Mouse (Mus musculus) liver, embryonic 15.5 days (tissue): ENCODE results near the gene Atg13. TPM values are rescaled to one million over a fixed set of nuclear protein-coding genes. Genes with fewer than 3 reads are reported as not detected.

Source experiments
- ATAC-seq: fragments of 200-750 bp; cut with Nextera tagmentation; 2 replicates; pipeline ENCODE4 v1.8.0; 2017; ENCODE audit warnings: moderate number of reproducible peaks, mild to moderate bottlenecking, moderate library complexity; ENCODE audit not compliant: insufficient read depth
- H3K27ac ChIP-seq: fragments of 300-500 bp; sonication (generic); replicated peaks from 2 replicates; pipeline ENCODE4 v1.5.1; 2015; ENCODE audit warnings: mild to moderate bottlenecking, inconsistent platforms
- H3K27me3 ChIP-seq: fragments of 300-500 bp; sonication (generic); 2 replicates; pipeline ENCODE4 v1.6.1; 2015; ENCODE audit warnings: mild to moderate bottlenecking, inconsistent platforms
- H3K36me3 ChIP-seq: fragments of 300-500 bp; sonication (generic); replicated peaks from 2 replicates; pipeline ENCODE4 v1.6.1; 2015; ENCODE audit warnings: moderate library complexity, mild to moderate bottlenecking, inconsistent platforms
- H3K4me1 ChIP-seq: fragments of 300-500 bp; sonication (generic); replicated peaks from 2 replicates; pipeline ENCODE4 v1.6.1; 2015; ENCODE audit warnings: inconsistent platforms
- H3K4me2 ChIP-seq: fragments of 300-500 bp; sonication (generic); 2 replicates; pipeline ENCODE4 v1.6.1; 2015; ENCODE audit warnings: moderate library complexity, mild to moderate bottlenecking, inconsistent platforms
- H3K4me3 ChIP-seq: fragments of 300-500 bp; sonication (generic); replicated peaks from 2 replicates; pipeline ENCODE4 v1.5.1; 2015; ENCODE audit warnings: mild to moderate bottlenecking, inconsistent platforms
- H3K9ac ChIP-seq: fragments of 300-500 bp; sonication (generic); 2 replicates; pipeline ENCODE4 v1.6.1; 2015; ENCODE audit warnings: moderate library complexity, mild to moderate bottlenecking, inconsistent platforms
- H3K9me3 ChIP-seq: fragments of 300-500 bp; sonication (generic); replicated peaks from 2 replicates; pipeline ENCODE4 v1.6.1; 2016; ENCODE audit warnings: inconsistent platforms
- WGBS: fragments of 180-500 bp; shearing (Covaris S2); methylation state at CpG from one replicate; pipeline ENCODE4 v1.1.7; 2015; ENCODE audit warnings: mixed read lengths; ENCODE audit not compliant: insufficient replicate concordance; 5-methylcytosine and 5-hydroxymethylcytosine counted together
- polyA plus RNA-seq: library from polyadenylated mRNA; unstranded; fragments of >200 nt; fragmentation: Nextera tagmentation; extraction: Ambion mirVana; gene quantifications from 2 replicates; pipeline ENCODE4 v1.2.1, GENCODE M21; 2015

Atg13 gene
- polyA plus RNA-seq, 1 experiment from 2014 or later, result 13.4 TPM

- Histone ChIP-seq H3K36me3 (peaks cover 44% of the 10 kb centered on the region), H3K4me2 (no peak overlapping the region), H3K4me1 (peaks cover 59% of the 10 kb centered on the region), H3K27ac (no peak overlapping the region), H3K4me3 (no peak overlapping the region), H3K27me3 (no peaks in the 10 kb centered on the region), H3K9ac (no peak overlapping the region), H3K9me3 (no peaks in the 10 kb centered on the region)
- 27% methylated on average over 1 of the region's 1 CpGs for WGBS
- no peak for ATAC-seq
Measured at GRCm38 (mm10) chr2:91646733-91647132, 63.6 kb downstream of the Atg13 start.

- Histone ChIP-seq H3K9me3 (no peaks in the 10 kb centered on the region), H3K27me3 (no peaks in the 10 kb centered on the region), H3K4me1 (peaks cover 55% of the 10 kb centered on the region), H3K36me3 (peaks cover 44% of the 10 kb centered on the region), H3K4me3 (no peak overlapping the region), H3K9ac (no peak overlapping the region), H3K27ac (no peak overlapping the region), H3K4me2 (no peak overlapping the region)
- ATAC-seq, result no peak
- WGBS, result 83% methylated on average over 11 of the region's 11 CpGs
Measured at GRCm38 (mm10) chr2:91645811-91646210, 64.6 kb downstream of the Atg13 start.

GRCm38 (mm10) chr2:91645354-91645753 lies 65.0 kb downstream of the Atg13 start:
- Histone ChIP-seq H3K27me3 (no peaks in the 10 kb centered on the region), H3K36me3 (peaks cover 44% of the 10 kb centered on the region), H3K4me1 (peaks cover 55% of the 10 kb centered on the region), H3K9me3 (no peaks in the 10 kb centered on the region), H3K4me3 (no peak overlapping the region), H3K27ac (no peak overlapping the region), H3K4me2 (no peak overlapping the region), H3K9ac (no peak overlapping the region)
- WGBS, result 92% methylated on average over 15 of the region's 15 CpGs
- ATAC-seq, result no peak

GRCm38 (mm10) chr2:91644021-91644420 lies 66.4 kb downstream of the Atg13 start:
- H3K27ac ChIP-seq, result peak overlapping the region; percentile 53; the same call in 1 of the 2 replicates
- no peak overlapping the region for H3K9ac ChIP-seq
- H3K4me2 ChIP-seq, result no peak overlapping the region
- H3K27me3 ChIP-seq, result no peaks in the 10 kb centered on the region
- H3K36me3 ChIP-seq, result peaks cover 44% of the 10 kb centered on the region
- peaks cover 57% of the 10 kb centered on the region for H3K4me1 ChIP-seq
- WGBS, result 90% methylated on average over 11 of the region's 11 CpGs
- no peak for ATAC-seq
- H3K4me3 ChIP-seq, result no peak overlapping the region
- H3K9me3 ChIP-seq, result no peaks in the 10 kb centered on the region

GRCm38 (mm10) chr2:91642825-91643415 lies 67.5 kb downstream of the Atg13 start:
- peak overlapping the region; percentile 39 for H3K4me2 ChIP-seq
- H3K9ac ChIP-seq, result no peak overlapping the region
- H3K4me3 ChIP-seq, result no peak overlapping the region
- H3K36me3 ChIP-seq, result peaks cover 43% of the 10 kb centered on the region
- H3K9me3 ChIP-seq, result no peaks in the 10 kb centered on the region
- peak overlapping the region; percentile 29 for H3K27ac ChIP-seq
- peaks cover 46% of the 10 kb centered on the region for H3K4me1 ChIP-seq
- ATAC-seq, result peak; percentile 83
- 54% methylated on average over 2 of the region's 2 CpGs for WGBS
- no peaks in the 10 kb centered on the region for H3K27me3 ChIP-seq

GRCm38 (mm10) chr2:91638931-91639330 lies 71.4 kb downstream of the Atg13 start:
- Histone ChIP-seq H3K9me3 (no peaks in the 10 kb centered on the region), H3K4me2 (no peak overlapping the region), H3K4me1 (peaks cover 67% of the 10 kb centered on the region), H3K4me3 (no peak overlapping the region), H3K36me3 (peaks cover 3% of the 10 kb centered on the region; the same call in 1 of the 2 replicates), H3K9ac (no peak overlapping the region), H3K27ac (no peak overlapping the region), H3K27me3 (no peaks in the 10 kb centered on the region)
- WGBS, result 51% methylated on average over 6 of the region's 6 CpGs
- no peak for ATAC-seq

GRCm38 (mm10) chr2:91636727-91637338 lies 73.5 kb downstream of the Atg13 start:
- H3K9me3 ChIP-seq, result no peaks in the 10 kb centered on the region
- H3K27me3 ChIP-seq, result no peaks in the 10 kb centered on the region
- peaks cover 53% of the 10 kb centered on the region for H3K4me1 ChIP-seq
- ATAC-seq, result peak; percentile 58
- H3K9ac ChIP-seq, result no peak overlapping the region
- 58% methylated on average over 5 of the region's 5 CpGs for WGBS
- H3K36me3 ChIP-seq, result peaks cover 4% of the 10 kb centered on the region; the same call in 1 of the 2 replicates
- peak overlapping the region; percentile 35 for H3K4me2 ChIP-seq
- H3K27ac ChIP-seq, result peak overlapping the region; percentile 78
- no peak overlapping the region for H3K4me3 ChIP-seq

GRCm38 (mm10) chr2:91636229-91636628 lies 74.1 kb downstream of the Atg13 start, which contains the start of gene F2:
TSS of gene F2 (minus strand) at chr2:91636414.
- 75% methylated on average over 8 of the region's 8 CpGs for WGBS
- Histone ChIP-seq H3K4me2 (peak within 1 kb of the TSS; percentile 57), H3K4me3 (peak within 1 kb of the TSS; percentile 47), H3K27ac (peak within 1 kb of the TSS; percentile 78), H3K9ac (peak within 1 kb of the TSS; percentile 46), H3K9me3 (no peaks in the 10 kb centered on the region), H3K27me3 (no peaks in the 10 kb centered on the region), H3K4me1 (peaks cover 48% of the 10 kb centered on the region), H3K36me3 (peaks cover 4% of the 10 kb centered on the region; the same call in 1 of the 2 replicates)
- peak; percentile 49 for ATAC-seq

GRCm38 (mm10) chr2:91635486-91635885 lies 74.9 kb downstream of the Atg13 start:
- no peaks in the 10 kb centered on the region for H3K9me3 ChIP-seq
- no peaks in the 10 kb centered on the region for H3K27me3 ChIP-seq
- H3K4me3 ChIP-seq, result peak overlapping the region; percentile 47
- H3K4me2 ChIP-seq, result peak overlapping the region; percentile 57
- peaks cover 44% of the 10 kb centered on the region for H3K4me1 ChIP-seq
- peak overlapping the region; percentile 46 for H3K9ac ChIP-seq
- H3K27ac ChIP-seq, result peak overlapping the region; percentile 78
- 54% methylated on average over 11 of the region's 11 CpGs for WGBS
- ATAC-seq, result no peak
- H3K36me3 ChIP-seq, result peaks cover 4% of the 10 kb centered on the region; the same call in 1 of the 2 replicates

GRCm38 (mm10) chr2:91634841-91635240 lies 75.5 kb downstream of the Atg13 start:
- H3K27ac ChIP-seq, result peak overlapping the region; percentile 78
- ATAC-seq, result peak; percentile 59
- no peaks in the 10 kb centered on the region for H3K27me3 ChIP-seq
- no peaks in the 10 kb centered on the region for H3K9me3 ChIP-seq
- H3K4me1 ChIP-seq, result peaks cover 38% of the 10 kb centered on the region
- 22% methylated on average over 9 of the region's 9 CpGs for WGBS
- peak overlapping the region; percentile 57 for H3K4me2 ChIP-seq
- peak overlapping the region; percentile 46; the same call in 1 of the 2 replicates for H3K9ac ChIP-seq
- peaks cover 4% of the 10 kb centered on the region; the same call in 1 of the 2 replicates for H3K36me3 ChIP-seq
- H3K4me3 ChIP-seq, result peak overlapping the region; percentile 47

- WGBS, result 64% methylated on average over 12 of the region's 12 CpGs
- Histone ChIP-seq H3K36me3 (peaks cover 6% of the 10 kb centered on the region; the same call in 1 of the 2 replicates), H3K4me3 (no peak overlapping the region), H3K4me1 (peaks cover 38% of the 10 kb centered on the region), H3K27ac (no peak overlapping the region), H3K9me3 (no peaks in the 10 kb centered on the region), H3K9ac (no peak overlapping the region), H3K27me3 (no peaks in the 10 kb centered on the region), H3K4me2 (peak overlapping the region; percentile 57)
- ATAC-seq, result no peak
Measured at GRCm38 (mm10) chr2:91633334-91633977, 76.9 kb downstream of the Atg13 start.
